ENCODE assay signal across 15 mouse cellular contexts in the genomic region with DNA sequence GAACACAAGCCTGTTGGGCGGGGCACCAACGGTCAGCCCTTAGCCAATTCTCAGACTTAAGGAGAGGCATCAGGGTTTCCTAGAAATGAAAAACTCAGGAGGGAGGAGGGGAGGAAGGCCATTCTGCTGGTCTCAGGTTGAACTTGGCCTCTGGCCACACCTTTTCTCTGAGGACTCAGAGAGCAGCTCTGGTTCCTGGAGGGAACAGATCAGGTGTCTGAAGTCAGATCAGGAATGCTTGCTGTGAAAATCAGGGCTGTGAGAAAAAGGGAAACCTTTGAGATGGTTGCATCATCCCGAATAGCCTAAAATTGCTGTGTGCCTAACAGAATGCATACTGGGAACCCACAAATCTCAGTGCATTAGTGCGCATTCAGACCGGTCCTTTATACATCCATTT.
"Had no signal": no experiment of that assay in that cellular context is flagged by ENCODE, and none has a peak within 500 bp of the region (broad histone marks: within the 10 kb centered on the region; RNA-seq: fewer than 3 reads in every experiment).

No protein-coding gene starts in this region.

- H3K9me3 ChIP-seq: neural tube, embryonic 13.5 days; neural tube, embryonic 15.5 days; stomach, embryonic 15.5 days had no signal

- H3K9ac ChIP-seq: neural tube, embryonic 13.5 days; neural tube, embryonic 15.5 days; stomach, embryonic 15.5 days had no signal

- H3K36me3 ChIP-seq: neural tube, embryonic 13.5 days; neural tube, embryonic 15.5 days; stomach, embryonic 15.5 days had no signal

- H3K27me3 ChIP-seq: neural tube, embryonic 13.5 days; neural tube, embryonic 15.5 days; stomach, embryonic 15.5 days had no signal

- H3K4me1 ChIP-seq: neural tube, embryonic 13.5 days; neural tube, embryonic 15.5 days had no signal

- H3K4me3 ChIP-seq: neural tube, embryonic 13.5 days; neural tube, embryonic 15.5 days; stomach, embryonic 15.5 days had no signal

- H3K27ac ChIP-seq: neural tube, embryonic 13.5 days; neural tube, embryonic 15.5 days; stomach, embryonic 15.5 days; stomach, postnatal 0 days had no signal

- DNase-seq: retina, postnatal 1 day; right cerebral cortex, postnatal 14 days; right cerebral cortex, postnatal 25 days; right cerebral cortex, postnatal 4 days; spleen, adult 18-20 months; thymus, adult 18-20 months; thymus, adult 2 months; thymus, postnatal 14 days; thymus, postnatal 25 days; thymus, postnatal 36 days; thymus, postnatal 4 days had no signal

- H3K4me2 ChIP-seq: neural tube, embryonic 13.5 days; neural tube, embryonic 15.5 days; stomach, embryonic 15.5 days had no signal
